Mouse (Mus musculus): ENCODE data around the gene Cxcr4.

- no peak for TF ChIP-seq CTCF (IDR thresholded peaks at IDR 0.05; ENCODE audit: low read depth, low read length)
- no peak for TF ChIP-seq GATA1 (IDR thresholded peaks at IDR 0.05; ENCODE audit: borderline replicate concordance, low read length)
- no peak for TF ChIP-seq POLR2AphosphoS5 (IDR thresholded peaks at IDR 0.05; ENCODE audit: insufficient replicate concordance, low read depth, low read length)
These were observed 15.3 kb upstream of the Cxcr4 start for GRCm38 (mm10) chr1:128607423-128607822.
